Mouse (Mus musculus) megakaryocyte, adult 5-6 weeks (primary cell): ENCODE measurements around the gene Gm7945. TPM values are rescaled to one million over a fixed set of nuclear protein-coding genes. Genes with fewer than 3 reads are reported as not detected.
"Not testable (repeated sequence)": the region's sequence is repeated elsewhere in the genome, so short reads cannot be mapped to it uniquely, and the experiment has no call there.

ENCODE experiments used
- ATAC-seq: 2 replicates; pipeline ENCODE4 v1.8.0; 2016; ENCODE audit warnings: mild to moderate bottlenecking, inconsistent platforms; ENCODE audit not compliant: poor library complexity, severe bottlenecking
- total RNA-seq, 2 experiments: library from RNA; stranded (forward) in 1 of 2; stranded (reverse) in 1 of 2; fragments of 153-499, 151-499 nt in 1 of 2; fragments of 221-1000, 200-1000 nt in 1 of 2; gene quantifications; 2 replicates each; pipeline versions ENCODE4 v1.2.3 to v1.2.4; 2015 to 2017

Gene Gm7945
- not detected in 2 replicates for total RNA-seq (2015)
- total RNA-seq (2017): not detected in 2 replicates

DNA sequence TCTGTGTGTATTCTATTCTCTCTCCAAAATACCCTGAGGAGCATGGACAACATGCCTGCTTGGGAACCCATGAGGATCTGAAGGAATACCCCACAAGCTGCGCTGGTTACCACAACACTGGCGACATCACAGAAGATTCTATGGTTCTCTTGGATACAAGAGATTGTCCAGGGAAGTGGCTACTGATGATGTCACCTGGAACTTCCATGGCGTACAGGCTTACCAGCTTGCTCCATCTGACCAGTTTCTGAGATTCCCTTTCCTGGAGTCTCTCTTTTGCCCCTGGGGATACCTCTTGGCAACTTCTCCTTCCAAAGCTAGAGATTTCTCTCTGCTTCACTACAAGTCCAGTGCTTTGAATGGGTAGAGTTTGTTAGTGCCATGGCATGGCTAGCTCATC is at the start of gene Gm7945:
TSS of gene Gm7945 (minus strand) at position 101 of the 400 bp plus-strand sequence.
- ATAC-seq: not testable (repeated sequence)

- ATAC-seq: not testable (repeated sequence)
Measured at GRCm38 (mm10) chr14:41425393-41426075, 39.4 kb upstream of the Gm7945 start.

GRCm38 (mm10) chr14:41424694-41425093 is 38.5 kb upstream of the Gm7945 start:
- not testable (repeated sequence) for ATAC-seq

DNA sequence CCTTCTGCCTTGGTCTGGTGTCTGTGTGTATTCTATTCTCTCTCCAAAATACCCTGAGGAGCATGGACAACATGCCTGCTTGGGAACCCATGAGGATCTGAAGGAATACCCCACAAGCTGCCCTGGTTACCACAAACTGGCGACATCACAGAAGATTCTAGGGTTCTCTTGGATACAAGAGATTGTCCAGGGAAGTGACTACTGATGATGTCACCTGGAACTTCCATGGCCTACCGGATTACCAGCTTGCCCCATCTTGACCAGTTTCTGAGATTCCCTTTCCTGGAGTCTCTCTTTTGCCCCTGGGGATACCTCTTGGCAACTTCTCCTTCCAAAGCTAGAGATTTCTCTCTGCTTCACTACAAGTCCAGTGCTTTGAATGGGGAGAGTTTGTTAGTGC is 22.0 kb upstream of the Gm7945 start, which contains the start of gene Gm6482:
TSS of gene Gm6482 (minus strand) at position 101 of the 400 bp plus-strand sequence.
- ATAC-seq: not testable (repeated sequence)

GRCm38 (mm10) chr14:41348309-41348708 is 37.9 kb downstream of the Gm7945 start, which contains the start of gene Gm5798:
TSS of gene Gm5798 (plus strand) at chr14:41348609.
- ATAC-seq: not testable (repeated sequence)

Other genes with a start within 250 kb of the Gm7945 start
- gene Mbl1, start 234.9 kb downstream of the Gm7945 start, total RNA-seq (2015): not detected in 2 replicates
- gene Mbl1, start 234.9 kb downstream of the Gm7945 start, total RNA-seq (2017): not detected in 2 replicates
- gene Sftpd, start 201.2 kb downstream of the Gm7945 start, total RNA-seq (2015): not detected in 2 replicates
- gene Sftpd, start 201.2 kb downstream of the Gm7945 start, total RNA-seq (2017): not detected in 2 replicates
- 0.20 TPM in 1 of 2 replicates, not detected in the other for gene Gm2832, start 107.6 kb downstream of the Gm7945 start, total RNA-seq (2015)
- not detected in 2 replicates for gene Gm2832, start 107.6 kb downstream of the Gm7945 start, total RNA-seq (2017)
- gene Gm5798, start 37.8 kb downstream of the Gm7945 start, total RNA-seq (2015): not detected in 2 replicates
- not detected in 2 replicates for gene Gm5798, start 37.8 kb downstream of the Gm7945 start, total RNA-seq (2017)
- not detected in 2 replicates for gene Gm6482, start 21.9 kb upstream of the Gm7945 start, total RNA-seq (2015)
- gene Gm6482, start 21.9 kb upstream of the Gm7945 start, total RNA-seq (2017): not detected in 2 replicates
- gene Gm7954, start 67.1 kb upstream of the Gm7945 start, total RNA-seq (2015): not detected in 2 replicates
- gene Gm7954, start 67.1 kb upstream of the Gm7945 start, total RNA-seq (2017): not detected in 2 replicates
- not detected in 2 replicates for gene Gm3486, start 103.1 kb upstream of the Gm7945 start, total RNA-seq (2015)
- not detected in 2 replicates for gene Gm3486, start 103.1 kb upstream of the Gm7945 start, total RNA-seq (2017)
- not detected in 2 replicates for gene Gm7970, start 169.2 kb upstream of the Gm7945 start, total RNA-seq (2015)
- gene Gm7970, start 169.2 kb upstream of the Gm7945 start, total RNA-seq (2017): not detected in 2 replicates
- not detected in 2 replicates for gene 1700049E17Rik2, start 186.8 kb upstream of the Gm7945 start, total RNA-seq (2015)
- gene 1700049E17Rik2, start 186.8 kb upstream of the Gm7945 start, total RNA-seq (2017): not detected in 2 replicates
- gene Gm3072, start 238.2 kb upstream of the Gm7945 start, total RNA-seq (2015): not detected in 2 replicates
- gene Gm3072, start 238.2 kb upstream of the Gm7945 start, total RNA-seq (2017): not detected in 2 replicates